Mouse (Mus musculus): ENCODE measurements around the gene Ins2. TPM values are rescaled to one million over a fixed set of nuclear protein-coding genes. Genes with fewer than 3 reads are reported as not detected.

The Ins2 gene
- polyA plus RNA-seq, 1 experiment = not detected

DNA sequence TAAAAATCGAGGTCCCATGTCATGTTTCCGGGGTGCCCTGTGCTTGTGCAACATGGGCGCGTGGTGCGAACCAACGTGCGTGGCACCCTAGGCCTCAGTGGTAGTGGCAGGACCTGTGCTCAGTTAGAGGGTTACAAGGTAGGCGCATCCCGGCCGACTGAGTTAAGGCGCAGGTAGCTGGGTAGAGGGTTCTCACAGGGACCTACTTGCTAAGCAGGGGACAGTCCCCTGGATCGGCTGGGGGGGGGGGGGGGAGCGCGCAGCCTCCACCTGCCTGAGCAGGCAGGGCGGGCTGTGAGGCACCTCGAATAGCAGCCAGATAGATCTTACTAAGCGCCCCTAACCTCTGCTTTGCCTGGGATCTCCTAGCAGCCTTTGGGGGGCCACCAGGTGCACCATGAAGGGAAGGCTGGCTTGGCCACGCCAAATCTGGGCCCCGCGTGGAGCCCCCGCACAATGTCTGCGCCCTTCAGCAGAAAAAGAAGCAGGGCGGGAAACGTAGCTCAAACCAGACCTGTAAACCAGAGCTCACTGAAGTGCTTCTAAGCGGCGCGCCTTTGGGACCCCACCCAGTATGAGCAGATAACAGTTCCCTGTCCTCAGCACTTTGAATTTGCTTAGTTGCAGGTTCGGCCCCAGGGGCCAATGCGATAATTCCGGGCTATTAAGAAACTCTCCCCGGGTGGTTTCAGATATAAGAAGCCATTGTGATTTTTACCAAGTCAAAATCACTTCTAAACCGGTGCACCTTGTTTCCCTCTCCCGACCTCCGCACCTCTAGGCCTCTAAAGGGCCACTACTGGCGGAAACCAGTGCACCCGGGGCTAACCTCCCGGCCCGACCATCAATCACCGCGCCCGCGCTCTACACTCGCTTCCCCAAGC is 83.2 kb downstream of the Ins2 start:
- Histone ChIP-seq H3K4me1 (ENCODE audit: control insufficient read depth, insufficient read depth, low read length) (peaks cover 25% of the 10 kb centered on the region), H3K27ac (ENCODE audit: insufficient read depth, low read depth, low read length) (no peak overlapping the region), H3K4me3 (ENCODE audit: insufficient read depth, low read depth, low read length) (no peak overlapping the region)
- WGBS = 3% methylated on average over 43 of the region's 43 CpGs
- TF ChIP-seq POLR2A (IDR thresholded peaks at IDR 0.05; ENCODE audit: insufficient read depth, low read depth, low read length) (no peak), CTCF (IDR thresholded peaks at IDR 0.05; ENCODE audit: insufficient read depth, low read depth, low read length) (no peak)

DNA sequence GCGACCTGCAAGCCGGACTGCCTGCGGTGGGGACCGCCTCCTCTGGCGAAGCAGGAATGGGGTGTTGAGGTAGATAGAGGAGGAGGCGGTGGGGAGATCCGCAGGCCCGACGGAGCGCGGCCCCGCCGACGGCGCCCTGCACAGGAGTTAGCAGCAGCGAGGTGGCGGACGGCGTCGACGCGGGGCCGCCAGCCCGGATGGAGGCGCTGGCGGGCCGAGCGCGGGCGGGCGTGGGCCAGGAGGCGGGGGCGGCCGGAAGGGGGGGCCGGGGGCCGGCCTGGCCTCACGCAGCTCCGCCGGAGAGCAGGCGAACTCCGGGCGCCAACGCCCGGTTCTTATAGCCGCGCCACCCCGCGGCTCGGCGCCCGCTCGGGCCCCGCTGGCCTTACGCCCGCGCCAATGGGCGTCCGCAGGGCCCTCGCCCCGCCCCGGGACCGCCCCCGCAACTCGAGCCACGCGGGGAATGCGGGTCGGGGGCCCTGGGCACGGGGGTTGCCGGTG is 84.0 kb downstream of the Ins2 start:
- no peak overlapping the region for H3K4me3 ChIP-seq (ENCODE audit: insufficient read depth, low read depth, low read length)
- no peak overlapping the region for H3K27ac ChIP-seq (ENCODE audit: insufficient read depth, low read depth, low read length)
- no peak for TF ChIP-seq CTCF (IDR thresholded peaks at IDR 0.05; ENCODE audit: insufficient read depth, low read depth, low read length)
- peaks cover 25% of the 10 kb centered on the region for H3K4me1 ChIP-seq (ENCODE audit: control insufficient read depth, insufficient read depth, low read length)
- 2% methylated on average over 59 of the region's 70 CpGs for WGBS

DNA sequence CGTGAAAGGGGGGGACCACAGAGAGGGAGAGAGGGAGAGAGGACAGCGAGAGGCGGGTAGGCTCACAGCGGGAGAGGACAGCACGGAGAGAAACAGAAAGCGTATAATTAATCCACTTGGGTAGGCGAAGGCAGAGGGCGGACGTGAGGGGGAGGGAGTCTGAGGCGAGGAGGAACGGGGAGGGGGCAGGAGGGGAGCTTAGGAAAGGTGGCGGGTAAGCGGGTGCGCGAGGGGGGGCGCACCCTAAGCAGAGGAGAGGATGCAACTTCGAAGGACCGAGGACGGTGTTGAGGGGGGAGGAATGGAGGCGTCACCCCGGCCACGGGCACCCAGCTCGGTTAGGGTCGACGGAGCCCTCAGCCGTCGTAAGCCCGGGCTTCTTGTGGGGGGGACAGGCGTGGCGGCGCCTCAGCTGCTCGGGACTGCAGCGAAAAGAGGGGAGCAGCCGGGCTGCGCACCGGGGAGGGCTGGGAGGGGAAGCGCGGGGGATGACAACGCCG is 84.5 kb downstream of the Ins2 start:
- no peak overlapping the region for H3K27ac ChIP-seq (ENCODE audit: insufficient read depth, low read depth, low read length)
- H3K4me1 ChIP-seq (ENCODE audit: control insufficient read depth, insufficient read depth, low read length) = peaks cover 20% of the 10 kb centered on the region
- WGBS = under 1% methylated on average over 37 of the region's 40 CpGs
- no peak for TF ChIP-seq POLR2A (IDR thresholded peaks at IDR 0.05; ENCODE audit: insufficient read depth, low read depth, low read length)
- TF ChIP-seq CTCF (IDR thresholded peaks at IDR 0.05; ENCODE audit: insufficient read depth, low read depth, low read length) = no peak
- H3K4me3 ChIP-seq (ENCODE audit: insufficient read depth, low read depth, low read length) = peak overlapping the region; percentile 31

GRCm38 (mm10) chr7:142657821-142658614 is 85.2 kb downstream of the Ins2 start:
- Histone ChIP-seq H3K4me3 (ENCODE audit: insufficient read depth, low read depth, low read length) (no peak overlapping the region; the same call in 1 of the 2 replicates), H3K27ac (ENCODE audit: insufficient read depth, low read depth, low read length) (no peak overlapping the region), H3K4me1 (ENCODE audit: control insufficient read depth, insufficient read depth, low read length) (peaks cover 19% of the 10 kb centered on the region)
- 4% methylated on average over 34 of the region's 34 CpGs for WGBS
- no peak for TF ChIP-seq CTCF (IDR thresholded peaks at IDR 0.05; ENCODE audit: insufficient read depth, low read depth, low read length)
- no peak for TF ChIP-seq POLR2A (IDR thresholded peaks at IDR 0.05; ENCODE audit: insufficient read depth, low read depth, low read length)

GRCm38 (mm10) chr7:142657341-142657791 is 85.8 kb downstream of the Ins2 start:
- peaks cover 19% of the 10 kb centered on the region for H3K4me1 ChIP-seq (ENCODE audit: control insufficient read depth, insufficient read depth, low read length)
- H3K27ac ChIP-seq (ENCODE audit: insufficient read depth, low read depth, low read length) = no peak overlapping the region
- TF ChIP-seq POLR2A (IDR thresholded peaks at IDR 0.05; ENCODE audit: insufficient read depth, low read depth, low read length) (no peak), CTCF (IDR thresholded peaks at IDR 0.05; ENCODE audit: insufficient read depth, low read depth, low read length) (no peak)
- no peak overlapping the region for H3K4me3 ChIP-seq (ENCODE audit: insufficient read depth, low read depth, low read length)
- 31% methylated on average over 7 of the region's 9 CpGs for WGBS

- 50% methylated on average over 4 of the region's 4 CpGs for WGBS
- TF ChIP-seq CTCF (IDR thresholded peaks at IDR 0.05; ENCODE audit: insufficient read depth, low read depth, low read length) (no peak), POLR2A (IDR thresholded peaks at IDR 0.05; ENCODE audit: insufficient read depth, low read depth, low read length) (no peak)
- H3K27ac ChIP-seq (ENCODE audit: insufficient read depth, low read depth, low read length) = no peak overlapping the region
- H3K4me1 ChIP-seq (ENCODE audit: control insufficient read depth, insufficient read depth, low read length) = peaks cover 19% of the 10 kb centered on the region
- no peak overlapping the region for H3K4me3 ChIP-seq (ENCODE audit: insufficient read depth, low read depth, low read length)
Observed at GRCm38 (mm10) chr7:142656055-142656454, 87.1 kb downstream of the Ins2 start.

DNA sequence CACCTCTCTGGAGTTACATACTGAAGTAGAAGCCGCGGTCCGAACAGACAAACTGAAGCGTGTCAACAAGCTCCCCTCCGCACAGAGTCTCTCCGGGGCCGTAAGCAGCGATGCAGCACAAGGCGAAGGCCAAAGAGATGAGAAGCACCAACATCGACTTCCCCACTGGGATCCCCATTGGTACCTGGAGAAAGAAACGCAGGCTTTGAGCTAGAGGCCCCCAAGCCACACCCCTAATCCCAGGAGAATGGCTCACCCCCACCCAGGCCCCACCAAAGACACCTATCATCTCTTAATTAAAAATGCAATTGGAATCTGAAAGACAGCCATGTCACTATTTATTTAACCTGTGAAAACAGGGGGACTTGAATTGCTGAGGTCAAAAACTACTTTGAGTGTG is 87.5 kb downstream of the Ins2 start:
- no peak overlapping the region for H3K27ac ChIP-seq (ENCODE audit: insufficient read depth, low read depth, low read length)
- 26% methylated on average over 11 of the region's 11 CpGs for WGBS
- H3K4me1 ChIP-seq (ENCODE audit: control insufficient read depth, insufficient read depth, low read length) = peaks cover 16% of the 10 kb centered on the region
- TF ChIP-seq POLR2A (IDR thresholded peaks at IDR 0.05; ENCODE audit: insufficient read depth, low read depth, low read length) (no peak), CTCF (IDR thresholded peaks at IDR 0.05; ENCODE audit: insufficient read depth, low read depth, low read length) (no peak)
- H3K4me3 ChIP-seq (ENCODE audit: insufficient read depth, low read depth, low read length) = no peak overlapping the region

- WGBS = 19% methylated on average over 18 of the region's 18 CpGs
- peaks cover 6% of the 10 kb centered on the region for H3K4me1 ChIP-seq (ENCODE audit: control insufficient read depth, insufficient read depth, low read length)
- no peak overlapping the region for H3K27ac ChIP-seq (ENCODE audit: insufficient read depth, low read depth, low read length)
- H3K4me3 ChIP-seq (ENCODE audit: insufficient read depth, low read depth, low read length) = no peak overlapping the region
- TF ChIP-seq CTCF (IDR thresholded peaks at IDR 0.05; ENCODE audit: insufficient read depth, low read depth, low read length) (no peak), POLR2A (IDR thresholded peaks at IDR 0.05; ENCODE audit: insufficient read depth, low read depth, low read length) (no peak)
Observed at GRCm38 (mm10) chr7:142653726-142654125, 89.5 kb downstream of the Ins2 start.

Measured in olfactory bulb, adult 2 months (tissue).